Mouse (Mus musculus) hindbrain, embryonic 14.5 days (tissue): Measurements from ENCODE around the gene Dock9. TPM values are rescaled to one million over a fixed set of nuclear protein-coding genes. Genes with fewer than 3 reads are reported as not detected.
A peak's percentile ranks its signal among the peaks of the same experiment; 100 is the strongest.
"Not testable (repeated sequence)": the region's sequence is repeated elsewhere in the genome, so short reads cannot be mapped to it uniquely, and the experiment has no call there.

Experiments
- ATAC-seq: fragments of 200-750 bp; cut with Nextera tagmentation; 2 replicates; pipeline ENCODE4 v1.8.0; 2017; ENCODE audit warnings: moderate number of reproducible peaks, mild to moderate bottlenecking, moderate TSS enrichment, moderate library complexity; ENCODE audit not compliant: low FRiP score
- DNase-seq: peaks from one replicate; pipeline ENCODE4 v3.0.0-alpha.2; 2015; ENCODE audit warnings: low spot score
- H3K27ac ChIP-seq: fragments of 300-500 bp; sonication (generic); 2 replicates; pipeline ENCODE4 v1.5.1; 2014; ENCODE audit warnings: mild to moderate bottlenecking, moderate library complexity
- H3K27me3 ChIP-seq: fragments of 300-500 bp; sonication (generic); 2 replicates; pipeline ENCODE4 v1.6.1; 2014; ENCODE audit warnings: mild to moderate bottlenecking, low read length, mixed read lengths; ENCODE audit not compliant: control insufficient read depth, insufficient read depth
- H3K36me3 ChIP-seq: fragments of 300-500 bp; sonication (generic); replicated peaks from 2 replicates; pipeline ENCODE4 v1.6.1; 2014; ENCODE audit not compliant: control insufficient read depth, insufficient read depth
- H3K4me1 ChIP-seq: fragments of 300-500 bp; sonication (generic); replicated peaks from 2 replicates; pipeline ENCODE4 v1.6.1; 2014; ENCODE audit warnings: antibody characterized with exemption, low read length, mixed read lengths; ENCODE audit not compliant: control insufficient read depth, insufficient read depth
- H3K4me2 ChIP-seq: fragments of 300-500 bp; sonication (generic); replicated peaks from 2 replicates; pipeline ENCODE4 v1.6.1; 2014; ENCODE audit warnings: mild to moderate bottlenecking, moderate library complexity
- H3K4me3 ChIP-seq: fragments of 300-500 bp; sonication (generic); replicated peaks from 2 replicates; pipeline ENCODE4 v1.5.1; 2014; ENCODE audit warnings: mild to moderate bottlenecking, low read length
- H3K9ac ChIP-seq: fragments of 300-500 bp; sonication (generic); 2 replicates; pipeline ENCODE4 v1.6.1; 2014
- H3K9me3 ChIP-seq: fragments of 300-500 bp; sonication (generic); 2 replicates; pipeline ENCODE4 v1.6.1; 2016; ENCODE audit warnings: low read length; ENCODE audit not compliant: control insufficient read depth
- WGBS: fragments of 180-500 bp; shearing (Covaris S2); extraction: QIAGEN DNeasy Blood & Tissue Kit; methylation state at CpG from one replicate; pipeline ENCODE4 v1.1.7; 2014; 5-methylcytosine and 5-hydroxymethylcytosine counted together
- polyA plus RNA-seq: library from polyadenylated mRNA; unstranded; fragments of >200 nt; fragmentation: Nextera tagmentation; extraction: Ambion mirVana; gene quantifications from 2 replicates; pipeline ENCODE4 v1.2.1, GENCODE M21; 2014

Dock9 gene
- polyA plus RNA-seq, 1 experiment from 2014 or later = 15.4 TPM

- DNase-seq = no peak
- Histone ChIP-seq H3K27me3 (no peaks in the 10 kb centered on the region), H3K9ac (no peak overlapping the region), H3K27ac (no peak overlapping the region), H3K4me2 (no peak overlapping the region), H3K9me3 (no peaks in the 10 kb centered on the region), H3K4me1 (peaks cover 10% of the 10 kb centered on the region), H3K36me3 (no peaks in the 10 kb centered on the region), H3K4me3 (no peak overlapping the region)
- 67% methylated on average over 4 of the region's 4 CpGs for WGBS
- ATAC-seq = no peak
Observed at GRCm38 (mm10) chr14:121702534-121702933, 95.1 kb downstream of the Dock9 start.

GRCm38 (mm10) chr14:121700013-121700412 lies 97.6 kb downstream of the Dock9 start:
- H3K27me3 ChIP-seq = no peaks in the 10 kb centered on the region
- WGBS = 79% methylated on average over 1 of the region's 1 CpGs
- no peak overlapping the region for H3K4me3 ChIP-seq
- no peaks in the 10 kb centered on the region for H3K9me3 ChIP-seq
- no peak overlapping the region for H3K9ac ChIP-seq
- H3K4me1 ChIP-seq = peaks cover 10% of the 10 kb centered on the region
- H3K36me3 ChIP-seq = no peaks in the 10 kb centered on the region
- ATAC-seq = no peak
- no peak for DNase-seq
- H3K27ac ChIP-seq = no peak overlapping the region
- no peak overlapping the region for H3K4me2 ChIP-seq

DNA sequence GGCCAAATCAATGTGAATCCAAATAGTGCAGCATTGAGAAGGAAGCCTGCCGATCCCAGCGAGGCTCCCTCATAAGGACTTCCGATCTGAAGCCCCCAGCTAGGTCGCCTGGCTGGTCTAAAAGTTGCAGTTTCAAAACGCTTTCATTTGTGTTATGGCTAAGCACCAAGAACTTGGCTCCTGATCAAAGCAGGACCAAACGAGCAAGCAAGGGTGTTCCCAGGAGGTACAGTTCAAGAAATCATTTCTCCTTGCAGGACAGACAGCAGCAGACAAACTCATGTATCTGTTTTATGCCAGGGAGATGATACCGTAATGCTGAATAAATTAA lies 99.1 kb downstream of the Dock9 start:
- H3K4me1 ChIP-seq = peaks cover 10% of the 10 kb centered on the region
- H3K27me3 ChIP-seq = no peaks in the 10 kb centered on the region
- H3K4me2 ChIP-seq = peak overlapping the region; percentile 59
- peak overlapping the region; percentile 41; the same call in 1 of the 2 replicates for H3K9ac ChIP-seq
- ATAC-seq (no peak), DNase-seq (no peak)
- H3K9me3 ChIP-seq = no peaks in the 10 kb centered on the region
- H3K4me3 ChIP-seq = peak overlapping the region; percentile 28
- H3K27ac ChIP-seq = peak overlapping the region; percentile 71; the same call in 1 of the 2 replicates
- H3K36me3 ChIP-seq = no peaks in the 10 kb centered on the region
- WGBS = 13% methylated on average over 7 of the region's 7 CpGs

- peak; percentile 50 for DNase-seq
- Histone ChIP-seq H3K4me1 (peaks cover 10% of the 10 kb centered on the region), H3K4me2 (peak overlapping the region; percentile 59), H3K27me3 (no peaks in the 10 kb centered on the region), H3K27ac (peak overlapping the region; percentile 71), H3K9ac (peak overlapping the region; percentile 41), H3K36me3 (no peaks in the 10 kb centered on the region), H3K4me3 (peak overlapping the region; percentile 28), H3K9me3 (no peaks in the 10 kb centered on the region)
- ATAC-seq = peak; percentile 82
- 8% methylated on average over 23 of the region's 23 CpGs for WGBS
Observed at GRCm38 (mm10) chr14:121697709-121698619, 99.7 kb downstream of the Dock9 start.

DNA sequence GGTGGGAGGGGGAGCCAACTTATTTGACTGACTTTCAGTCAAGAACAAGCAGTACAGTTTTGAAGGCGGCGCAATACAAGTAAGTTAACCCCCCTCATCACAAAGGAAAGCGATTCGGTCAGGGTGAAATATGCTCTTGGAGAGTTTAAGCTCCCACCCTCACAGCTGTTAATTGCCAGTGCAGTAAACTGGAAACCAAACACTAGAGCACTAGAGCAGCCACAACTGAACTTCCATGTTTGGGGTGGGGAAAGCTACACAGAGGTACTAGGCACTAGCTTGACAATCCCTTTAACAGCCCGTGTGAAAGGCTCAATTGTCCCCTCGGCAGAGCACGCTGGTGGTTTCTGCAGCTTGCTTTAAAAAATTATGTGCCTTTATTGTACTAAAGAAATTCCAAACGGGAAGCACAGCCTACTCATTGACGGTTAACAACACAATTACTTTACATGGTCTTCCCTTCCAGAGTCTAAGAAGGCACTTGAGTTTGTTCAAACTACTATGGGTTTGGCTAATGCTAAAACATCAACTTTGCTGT lies 100.4 kb downstream of the Dock9 start:
- 25% methylated on average over 9 of the region's 9 CpGs for WGBS
- peak overlapping the region; percentile 41 for H3K9ac ChIP-seq
- peak overlapping the region; percentile 36; the same call in 1 of the 2 replicates for H3K27ac ChIP-seq
- H3K4me2 ChIP-seq = peak overlapping the region; percentile 59
- peaks cover 10% of the 10 kb centered on the region for H3K4me1 ChIP-seq
- no peak for DNase-seq
- peak overlapping the region; percentile 28 for H3K4me3 ChIP-seq
- H3K27me3 ChIP-seq = no peaks in the 10 kb centered on the region
- ATAC-seq = no peak
- no peaks in the 10 kb centered on the region for H3K36me3 ChIP-seq
- H3K9me3 ChIP-seq = no peaks in the 10 kb centered on the region

DNA sequence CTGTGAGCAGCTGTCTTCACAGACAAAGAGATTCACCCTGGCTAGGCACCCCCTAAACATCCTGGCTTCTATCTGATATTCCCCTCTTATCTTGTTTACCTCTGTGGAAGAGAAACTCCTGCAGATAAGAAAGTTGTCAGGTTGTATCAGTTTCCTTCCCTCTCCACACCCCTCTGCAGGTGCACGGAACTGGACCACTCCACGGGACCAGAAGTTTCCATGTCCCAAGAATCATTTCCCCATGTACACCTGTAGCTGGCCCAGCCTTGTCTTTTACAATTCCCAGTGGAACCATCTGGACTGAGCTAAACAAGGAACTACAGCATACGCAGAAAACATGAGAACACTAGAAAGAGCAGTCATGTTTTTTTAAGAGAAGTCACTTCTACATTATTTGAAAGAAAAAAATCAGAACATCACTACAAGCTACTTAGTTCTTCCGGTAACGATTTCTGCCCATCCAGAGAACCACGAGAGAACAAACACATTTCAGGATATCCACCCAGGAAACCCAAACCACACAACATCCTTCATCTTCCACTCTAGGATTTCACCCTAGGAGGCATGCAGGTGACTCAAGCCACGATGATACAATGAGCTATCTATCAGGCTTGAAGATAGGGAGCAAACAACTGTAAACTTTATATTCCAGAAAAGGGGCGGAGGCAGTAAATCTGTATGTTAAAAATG lies 101.1 kb downstream of the Dock9 start:
- Histone ChIP-seq H3K9ac (no peak overlapping the region), H3K4me1 (peaks cover 10% of the 10 kb centered on the region), H3K27me3 (no peaks in the 10 kb centered on the region), H3K4me2 (peak overlapping the region; percentile 59), H3K9me3 (no peaks in the 10 kb centered on the region), H3K27ac (no peak overlapping the region), H3K4me3 (peak overlapping the region; percentile 28; the same call in 1 of the 2 replicates), H3K36me3 (no peaks in the 10 kb centered on the region)
- WGBS = 81% methylated on average over 8 of the region's 8 CpGs
- no peak for ATAC-seq
- DNase-seq = no peak

DNA sequence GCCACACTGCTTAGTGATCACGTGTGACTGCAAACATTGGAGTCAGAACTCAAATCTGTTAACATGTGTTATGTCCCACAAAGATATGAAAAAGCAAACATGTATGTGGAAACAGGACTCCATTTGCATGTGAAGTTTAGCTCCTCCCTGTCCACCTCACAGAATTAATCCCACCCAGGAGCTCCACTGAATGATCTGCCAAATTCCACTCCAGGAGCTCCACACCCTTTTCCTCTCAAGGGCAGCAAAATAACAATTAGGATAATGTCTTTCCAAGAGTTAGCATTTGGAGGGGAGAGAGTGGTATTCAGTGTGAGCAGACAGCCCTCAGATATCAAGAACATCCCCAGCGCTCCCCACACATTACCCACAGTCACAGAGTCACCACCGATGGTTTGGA lies 102.9 kb downstream of the Dock9 start:
- DNase-seq (no peak), ATAC-seq (no peak)
- no peak overlapping the region for H3K9ac ChIP-seq
- WGBS = 89% methylated on average over 3 of the region's 3 CpGs
- H3K36me3 ChIP-seq = no peaks in the 10 kb centered on the region
- no peak overlapping the region for H3K4me3 ChIP-seq
- no peaks in the 10 kb centered on the region for H3K9me3 ChIP-seq
- H3K27me3 ChIP-seq = no peaks in the 10 kb centered on the region
- no peak overlapping the region for H3K27ac ChIP-seq
- H3K4me1 ChIP-seq = peaks cover 10% of the 10 kb centered on the region
- no peak overlapping the region for H3K4me2 ChIP-seq

- Histone ChIP-seq H3K4me3 (no peak overlapping the region), H3K9ac (no peak overlapping the region), H3K9me3 (no peaks in the 10 kb centered on the region), H3K36me3 (no peaks in the 10 kb centered on the region), H3K27me3 (no peaks in the 10 kb centered on the region), H3K27ac (no peak overlapping the region), H3K4me2 (no peak overlapping the region), H3K4me1 (peaks cover 10% of the 10 kb centered on the region)
- no peak for ATAC-seq
- WGBS = 89% methylated on average over 11 of the region's 11 CpGs
- no peak for DNase-seq
Observed at GRCm38 (mm10) chr14:121693991-121694594, 103.5 kb downstream of the Dock9 start.

- not testable (repeated sequence) for H3K4me1 ChIP-seq, H3K4me3 ChIP-seq, ATAC-seq, H3K27ac ChIP-seq, H3K9ac ChIP-seq, H3K4me2 ChIP-seq, H3K36me3 ChIP-seq, H3K9me3 ChIP-seq, DNase-seq, H3K27me3 ChIP-seq
- WGBS = 65% methylated on average over 5 of the region's 5 CpGs
Observed at GRCm38 (mm10) chr14:121689649-121690048, 108.0 kb downstream of the Dock9 start.
